Mouse (Mus musculus): Measurements from ENCODE around the gene Gpr152.
"Not testable (repeated sequence)": the region's sequence is repeated elsewhere in the genome, so short reads cannot be mapped to it uniquely, and the experiment has no call there.

Gpr152 gene

DNA sequence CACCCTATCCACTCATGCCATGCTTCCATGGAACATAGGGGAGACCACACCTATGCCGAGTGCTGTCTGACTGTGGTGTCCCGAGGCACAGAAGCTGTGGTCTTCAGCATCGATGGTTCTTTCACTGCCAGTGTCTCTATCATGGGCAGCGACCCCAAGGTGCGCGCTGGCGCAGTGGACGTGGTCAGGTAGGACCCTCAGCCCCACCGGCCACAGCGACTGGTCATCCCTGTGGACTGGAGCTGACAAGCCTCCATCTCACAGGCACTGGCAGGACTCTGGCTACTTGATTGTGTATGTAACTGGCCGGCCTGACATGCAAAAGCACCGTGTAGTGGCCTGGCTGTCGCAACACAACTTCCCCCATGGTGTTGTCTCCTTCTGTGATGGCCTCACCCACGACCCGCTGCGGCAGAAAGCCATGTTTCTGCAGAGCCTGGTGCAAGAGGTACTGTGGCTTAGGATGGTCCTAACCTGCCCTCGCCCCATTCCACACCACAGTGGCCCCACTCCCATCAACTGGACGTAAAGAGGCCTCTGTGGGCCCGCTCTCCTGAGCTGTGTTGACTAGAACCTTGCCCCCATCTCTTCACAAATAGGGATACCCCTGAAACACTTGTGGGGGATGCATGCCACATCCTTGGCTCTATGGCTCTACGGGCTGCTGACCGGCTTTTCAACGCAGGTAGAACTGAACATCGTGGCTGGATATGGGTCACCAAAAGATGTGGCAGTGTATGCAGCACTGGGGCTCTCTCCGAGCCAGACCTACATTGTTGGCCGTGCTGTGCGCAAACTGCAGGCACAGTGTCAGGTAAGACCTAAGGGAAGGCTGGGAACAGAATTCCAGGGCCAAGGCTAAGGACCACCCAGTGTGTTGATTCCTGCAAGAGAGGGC is 27.3 kb upstream of the Gpr152 start:
- DNase-seq, result no peak

GRCm38 (mm10) chr19:4113186-4113805 is 26.3 kb upstream of the Gpr152 start:
- DNase-seq, result peak; percentile 86

GRCm38 (mm10) chr19:4113806-4114230 is 25.8 kb upstream of the Gpr152 start:
- DNase-seq, result peak; percentile 42

- no peak for DNase-seq
Measured at GRCm38 (mm10) chr19:4114551-4114950, 25.0 kb upstream of the Gpr152 start.

DNA sequence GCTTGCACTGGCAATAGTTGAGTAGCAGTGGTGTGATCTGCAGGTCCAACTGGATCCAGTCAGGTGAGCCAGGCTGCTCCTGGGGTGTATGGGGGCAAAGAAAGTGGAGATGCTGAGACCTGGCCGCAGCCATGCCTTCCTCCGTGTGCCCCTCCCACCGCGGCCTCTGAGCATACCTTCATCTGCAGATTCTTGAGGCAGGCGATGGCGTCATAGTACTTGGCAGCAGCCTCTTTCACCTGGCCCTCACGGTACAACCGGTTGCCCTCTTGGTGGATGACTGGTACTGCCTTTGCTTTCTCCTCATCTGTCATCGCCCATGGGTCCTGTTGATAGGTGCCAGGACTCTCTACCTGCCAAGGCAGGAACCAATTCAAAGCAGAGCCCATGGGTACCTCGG is 24.4 kb upstream of the Gpr152 start:
- no peak for DNase-seq

GRCm38 (mm10) chr19:4115816-4116215 is 23.8 kb upstream of the Gpr152 start:
- no peak for DNase-seq

GRCm38 (mm10) chr19:4117006-4117405 is 22.6 kb upstream of the Gpr152 start:
- no peak for DNase-seq

GRCm38 (mm10) chr19:4118350-4118749 is 21.2 kb upstream of the Gpr152 start:
- no peak for DNase-seq

GRCm38 (mm10) chr19:4119716-4120487 is 19.7 kb upstream of the Gpr152 start:
- DNase-seq, result no peak

- DNase-seq, result no peak
Measured at GRCm38 (mm10) chr19:4120496-4120895, 19.1 kb upstream of the Gpr152 start.

GRCm38 (mm10) chr19:4121097-4121805 is 18.3 kb upstream of the Gpr152 start:
- peak; percentile 99 for DNase-seq

DNA sequence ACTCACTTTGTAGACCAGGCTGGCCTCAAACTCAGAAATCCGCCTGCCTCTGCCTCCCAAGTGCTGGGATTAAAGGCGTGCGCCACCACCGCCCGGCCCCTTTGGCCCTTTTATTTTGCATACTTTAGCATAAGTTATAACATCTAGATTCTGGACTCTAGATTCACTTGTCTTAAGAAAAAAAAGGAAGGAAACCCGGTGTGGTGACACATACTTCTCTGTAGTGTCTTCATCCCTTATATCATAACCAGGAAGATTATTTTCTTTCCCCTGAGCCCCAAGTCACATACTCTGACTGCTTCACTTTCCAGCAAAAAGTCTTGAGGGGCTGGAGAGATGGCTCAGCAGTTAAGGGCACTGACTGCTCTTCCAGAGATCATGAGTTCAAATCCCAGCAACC is 17.7 kb upstream of the Gpr152 start:
- DNase-seq, result not testable (repeated sequence)

DNA sequence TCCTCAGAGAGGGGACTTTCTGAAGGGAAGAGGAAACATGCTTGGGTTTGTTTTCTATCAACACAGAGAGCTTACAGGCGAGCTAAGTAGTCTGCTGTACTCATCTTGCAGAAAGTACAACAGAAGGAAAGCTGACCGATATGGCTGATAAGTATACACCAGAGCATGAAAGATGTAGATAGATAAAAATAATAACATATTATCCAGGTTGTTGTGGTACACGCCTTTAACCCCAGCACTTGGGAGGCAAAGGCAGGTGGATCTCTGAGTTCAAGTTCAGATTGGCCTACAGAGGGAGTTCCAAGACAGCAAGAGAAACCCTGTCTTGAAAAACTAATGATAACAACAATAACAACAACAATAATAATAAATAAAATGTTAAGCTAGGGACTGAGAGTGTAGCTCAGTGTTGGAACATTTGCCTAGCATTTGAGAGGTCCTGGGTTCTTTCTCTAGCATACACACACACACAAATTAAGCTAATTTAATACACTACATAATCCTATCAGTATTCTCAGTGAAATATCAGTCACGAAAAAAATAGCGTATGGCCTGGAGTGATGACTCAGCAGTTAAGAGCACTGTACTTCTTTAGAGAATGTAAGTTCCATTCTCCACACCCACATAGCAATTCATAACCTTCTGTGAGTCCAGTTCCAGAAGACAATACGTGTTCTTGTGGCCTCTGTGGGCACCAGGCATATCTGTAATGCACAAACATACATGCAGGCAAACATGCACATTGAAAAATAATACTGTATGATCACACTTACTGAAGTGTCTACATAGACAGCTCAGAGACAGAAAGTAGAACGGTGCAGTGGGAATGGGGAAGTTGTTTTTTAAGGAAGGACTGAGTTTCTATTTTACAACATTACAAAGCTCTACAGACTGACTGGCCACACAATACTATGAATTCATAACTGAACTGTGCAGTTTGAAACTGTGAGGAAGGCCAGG is 16.9 kb upstream of the Gpr152 start:
- DNase-seq, result no peak

GRCm38 (mm10) chr19:4124432-4124831 is 15.2 kb upstream of the Gpr152 start:
- DNase-seq, result no peak

GRCm38 (mm10) chr19:4125268-4125667 is 14.3 kb upstream of the Gpr152 start:
- not testable (repeated sequence) for DNase-seq

GRCm38 (mm10) chr19:4125741-4126696 is 13.6 kb upstream of the Gpr152 start, which contains the start of gene Aip:
TSS of gene Aip (minus strand) at chr19:4125858.
- peak; percentile 97 for DNase-seq

GRCm38 (mm10) chr19:4126759-4127495 is 12.7 kb upstream of the Gpr152 start:
- peak; percentile 20 for DNase-seq

GRCm38 (mm10) chr19:4129462-4129861 is 10.1 kb upstream of the Gpr152 start:
- DNase-seq, result no peak

DNA sequence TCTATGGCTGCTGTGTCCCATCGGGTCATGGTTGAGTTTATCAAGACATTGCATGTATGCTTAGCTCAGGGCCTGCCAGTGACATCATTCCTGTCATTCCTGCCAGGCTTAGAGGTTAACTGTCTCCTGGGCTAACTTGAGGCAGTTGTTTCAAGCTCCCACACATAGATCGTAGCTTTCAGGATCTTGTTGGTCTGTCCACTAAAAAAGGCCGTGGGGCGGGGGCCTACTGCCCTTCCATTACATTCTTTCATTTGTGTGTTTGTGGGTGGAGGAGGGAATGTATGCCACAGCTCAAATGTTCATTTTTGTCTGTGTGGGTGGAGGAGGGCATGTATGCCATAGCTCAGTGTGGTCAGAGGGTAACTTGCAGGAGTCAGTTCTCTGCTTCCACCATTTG is 9.5 kb upstream of the Gpr152 start:
- no peak for DNase-seq

DNA sequence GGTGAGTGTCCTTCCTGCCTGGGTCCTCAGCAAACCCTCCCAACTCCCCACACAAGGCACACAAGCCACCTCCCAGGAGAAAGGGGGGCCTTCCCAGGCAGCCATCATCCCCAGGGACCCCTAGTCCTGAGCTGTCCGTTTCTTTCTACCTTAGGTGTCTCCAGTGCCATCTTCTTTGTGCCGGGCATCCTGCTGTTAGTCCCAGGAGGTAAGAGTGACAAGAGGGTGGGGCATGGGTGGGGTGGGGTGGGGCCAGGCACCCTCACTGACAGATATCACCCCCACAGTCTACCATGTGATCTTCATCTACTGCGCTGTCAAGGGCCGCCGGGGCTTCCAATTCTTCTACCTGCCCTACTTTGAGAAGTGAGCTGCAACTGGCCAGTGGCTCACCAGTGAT is 8.5 kb upstream of the Gpr152 start:
- DNase-seq, result no peak

Measured in kidney, adult 18-20 months (tissue).